Mouse (Mus musculus) left cerebral cortex, adult 2 months (tissue): ENCODE results near the gene Hus1. TPM values are rescaled to one million over a fixed set of nuclear protein-coding genes. Genes with fewer than 3 reads are reported as not detected.
A peak's percentile ranks its signal among the peaks of the same experiment; 100 is the strongest.

Experiments
- DNase-seq, 2 experiments: peaks; one replicate each; pipeline ENCODE4 v3.0.0; 2021 to 2022; ENCODE audit warnings: low spot score in 2 of 2, mixed read lengths in 1 of 2; ENCODE audit errors: extremely low spot score in 1 of 2
- H3K27ac ChIP-seq: fragments of 200-600 bp; 2 replicates; pipeline ENCODE4 v1.8.1; 2022
- H3K4me3 ChIP-seq: fragments of 200-600 bp; 2 replicates; pipeline ENCODE4 v1.8.1; 2022
- CTCF ChIP-seq: fragments of 200-600 bp; IDR thresholded peaks from 2 replicates; pipeline ENCODE4 v1.8.1; 2022; ENCODE audit warnings: antibody characterized with exemption, mild to moderate bottlenecking, moderate library complexity
- intact Hi-C: fragments of 180-260 bp; cut with DNase I; formaldehyde crosslinking; loops from one replicate; pipeline ENCODE4 v1.15.1; 2025
- total RNA-seq, 2 experiments: library from RNA; stranded (reverse); gene quantifications; 2 replicates each; pipeline ENCODE4 v1.2.3; 2021

Gene Hus1
- total RNA-seq, 2 experiments from 2014 or later, result 11.5 to 13.0 TPM

DNA sequence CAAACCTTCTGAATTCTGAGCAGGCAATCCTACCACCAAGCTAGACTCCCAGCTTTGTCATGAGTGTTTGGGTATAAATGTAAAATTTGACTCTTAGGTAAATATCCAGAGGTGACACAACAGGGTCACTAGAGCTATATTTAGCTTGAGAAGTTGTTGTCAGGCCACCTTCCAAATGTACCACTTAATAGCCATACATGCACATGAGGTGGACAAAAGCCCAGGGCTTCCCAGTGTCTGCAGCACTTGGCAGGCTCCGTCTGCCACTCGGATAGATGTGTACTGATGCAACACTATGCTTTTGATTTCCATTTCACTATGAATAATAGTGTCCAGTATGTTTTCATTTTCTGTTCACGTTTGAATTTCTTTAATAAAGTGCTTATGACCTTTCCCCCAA is 14.2 kb upstream of the Hus1 start:
- no peak for DNase-seq
- intact Hi-C loops, result no loop called here

DNA sequence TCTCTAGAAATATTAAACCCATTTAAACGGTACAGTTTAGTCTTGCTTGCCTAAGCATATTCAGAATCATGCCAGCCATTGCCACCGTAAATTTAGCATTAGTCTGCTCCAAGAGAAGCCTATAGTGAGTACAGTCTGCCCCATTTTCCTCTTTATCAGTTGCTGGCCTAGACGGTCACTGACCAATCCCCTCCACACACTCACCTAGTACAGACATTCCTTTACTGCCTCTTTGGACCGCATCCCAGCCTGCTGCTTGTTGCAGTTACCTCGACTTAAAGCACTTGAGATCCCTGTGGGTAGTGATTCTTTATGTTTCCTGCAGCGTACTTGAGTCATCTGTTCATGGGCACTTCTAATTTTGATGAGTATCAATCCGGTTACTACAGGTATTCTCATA is 13.8 kb upstream of the Hus1 start:
- Histone ChIP-seq H3K4me3 (no peak overlapping the region), H3K27ac (no peak overlapping the region)
- intact Hi-C loops, result no loop called here
- TF ChIP-seq CTCF, result no peak
- no peak for DNase-seq

More for the DNA sequence above, 14.2 kb upstream of the Hus1 start:
- TF ChIP-seq CTCF, result no peak
- Histone ChIP-seq H3K27ac (no peak overlapping the region), H3K4me3 (no peak overlapping the region)

- no peak overlapping the region for H3K4me3 ChIP-seq
- H3K27ac ChIP-seq, result no peak overlapping the region
- intact Hi-C loops, result no loop called here
- no peak for DNase-seq
- TF ChIP-seq CTCF, result no peak
Measured at GRCm38 (mm10) chr11:9020207-9020606, 9.2 kb upstream of the Hus1 start.

GRCm38 (mm10) chr11:9018491-9019267 is 7.7 kb upstream of the Hus1 start:
- intact Hi-C loops, result no loop called here
- Histone ChIP-seq H3K4me3 (no peak overlapping the region), H3K27ac (no peak overlapping the region)
- DNase-seq, result no peak
- TF ChIP-seq CTCF, result no peak

- TF ChIP-seq CTCF, result no peak
- Histone ChIP-seq H3K27ac (no peak overlapping the region), H3K4me3 (no peak overlapping the region)
- intact Hi-C loops, result no loop called here
- no peak for DNase-seq
Measured at GRCm38 (mm10) chr11:9014740-9015139, 3.7 kb upstream of the Hus1 start.

DNA sequence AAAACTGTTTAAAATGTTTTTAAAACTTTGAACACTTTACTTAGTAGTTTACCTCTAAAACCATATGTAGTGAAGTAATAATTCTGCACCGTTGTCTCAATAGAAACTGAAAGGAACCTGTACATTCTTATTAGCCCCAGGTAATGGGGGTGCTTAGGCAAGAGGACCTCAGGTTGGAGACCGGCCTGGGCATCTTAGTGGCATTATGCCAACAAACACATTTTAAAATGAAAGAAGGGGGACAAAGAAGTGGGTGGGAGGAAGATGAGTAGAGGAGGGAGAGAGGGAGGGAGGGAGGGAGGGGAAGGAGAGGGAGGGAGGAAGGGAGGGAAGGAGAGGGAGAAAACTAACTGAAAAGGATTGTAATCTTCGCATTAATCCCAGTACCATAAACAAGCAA is 357 bp upstream of the Hus1 start:
- no peak for TF ChIP-seq CTCF
- DNase-seq, result no peak
- intact Hi-C loops, result loop anchor here (2.0 kb wide), 1 partner anchor 117 kb away; no protein-coding TSS in a partner anchor
- H3K27ac ChIP-seq, result peak overlapping the region; percentile 87; the same call in 1 of the 2 replicates
- peak overlapping the region; percentile 72 for H3K4me3 ChIP-seq

GRCm38 (mm10) chr11:9010416-9010815 is 575 bp downstream of the Hus1 start:
- no peak for TF ChIP-seq CTCF
- peak overlapping the region; percentile 72 for H3K4me3 ChIP-seq
- peak overlapping the region; percentile 87 for H3K27ac ChIP-seq
- DNase-seq, result peak in 1 of 2 experiments; percentile 33
- intact Hi-C loops, result loop anchor here (2.0 kb wide), 1 partner anchor 118 kb away; no protein-coding TSS in a partner anchor

- intact Hi-C loops, result no loop called here
- H3K4me3 ChIP-seq, result no peak overlapping the region
- no peak for TF ChIP-seq CTCF
Measured at GRCm38 (mm10) chr11:9008761-9009160, 2.2 kb downstream of the Hus1 start.

DNA sequence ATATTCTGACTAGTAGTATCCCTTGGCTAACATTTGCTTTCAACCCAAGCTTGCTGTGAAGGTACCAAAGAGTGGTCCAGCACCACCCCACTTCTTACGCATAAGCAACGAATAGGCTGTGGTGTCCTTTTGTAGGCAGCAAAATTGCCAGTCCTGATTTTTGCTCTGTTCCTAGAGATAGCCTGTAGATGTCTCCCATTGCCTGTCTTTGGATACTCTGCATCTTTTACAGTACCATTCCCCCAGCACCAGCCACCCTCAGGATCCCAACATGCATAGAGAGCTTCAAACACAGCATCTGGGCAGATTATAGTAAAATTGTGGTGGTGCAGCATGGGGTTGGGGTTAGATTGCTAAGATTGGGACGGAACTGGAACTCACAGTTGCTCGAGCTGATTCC is 22.9 kb downstream of the Hus1 start:
- no peak for DNase-seq
- no peak overlapping the region for H3K27ac ChIP-seq
- peak; percentile 35 for TF ChIP-seq CTCF
- no peak overlapping the region for H3K4me3 ChIP-seq
- intact Hi-C loops, result no loop called here

More at GRCm38 (mm10) chr11:9008761-9009160, 2.2 kb downstream of the Hus1 start:
- no peak for DNase-seq
- no peak overlapping the region for H3K27ac ChIP-seq

DNA sequence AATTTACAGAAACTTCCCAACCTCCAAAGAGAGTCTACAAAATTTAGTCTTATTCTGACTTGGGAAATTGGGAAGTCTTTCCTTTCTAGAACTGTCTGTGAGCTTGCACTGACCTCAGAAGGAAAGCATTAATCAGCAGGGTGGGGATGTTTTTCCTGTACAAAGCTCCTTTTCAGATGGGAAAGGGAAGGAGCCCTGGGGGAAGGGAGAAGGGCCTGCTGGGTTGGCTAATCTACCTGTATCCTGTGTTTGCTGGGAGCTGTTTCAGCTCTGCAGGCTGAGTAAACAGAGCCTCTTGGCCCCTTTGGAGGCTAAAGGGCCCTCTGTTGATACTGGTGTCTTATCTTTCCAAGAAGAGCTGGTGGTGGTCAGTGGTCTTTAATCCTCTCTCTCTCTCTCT is 24.9 kb downstream of the Hus1 start:
- no peak for TF ChIP-seq CTCF
- intact Hi-C loops, result no loop called here
- Histone ChIP-seq H3K27ac (no peak overlapping the region), H3K4me3 (no peak overlapping the region)
- DNase-seq, result no peak

GRCm38 (mm10) chr11:8983237-8983861 is 27.6 kb downstream of the Hus1 start:
- Histone ChIP-seq H3K27ac (no peak overlapping the region), H3K4me3 (no peak overlapping the region)
- DNase-seq, result peak; percentile 56 to 66
- intact Hi-C loops, result loop anchor here (1.0 kb wide), 1 partner anchor 153 kb away; no protein-coding TSS in a partner anchor
- peak; percentile 88 for TF ChIP-seq CTCF

DNA sequence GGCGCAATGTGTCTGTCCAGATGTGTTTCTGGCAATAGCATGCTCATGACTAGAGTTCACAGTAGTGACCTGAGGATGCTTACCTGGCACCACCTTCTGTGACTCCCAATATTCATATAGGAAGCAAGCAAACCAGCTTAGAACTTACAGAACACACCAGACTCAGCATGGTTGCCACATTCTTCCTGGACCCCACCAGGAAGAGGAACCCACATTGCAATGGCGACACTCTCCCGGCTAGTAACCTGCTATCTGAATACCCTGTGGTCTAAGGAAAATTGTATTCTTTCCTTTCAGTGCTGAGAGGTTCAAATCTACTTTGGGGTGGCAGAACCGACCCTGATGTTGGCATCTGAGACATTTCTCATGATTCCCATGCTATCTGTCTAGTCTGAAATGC is 32.8 kb downstream of the Hus1 start:
- intact Hi-C loops, result no loop called here
- Histone ChIP-seq H3K4me3 (no peak overlapping the region), H3K27ac (no peak overlapping the region)
- no peak for DNase-seq
- no peak for TF ChIP-seq CTCF
